Mouse (Mus musculus) megakaryocyte, embryonic 14.5 days (primary cell): ENCODE measurements around the gene Snai1.

Experiments
- FLI1 ChIP-seq: IDR thresholded peaks from 2 replicates; pipeline ENCODE4 v1.6.1; 2012; ENCODE audit warnings: low read length, inconsistent platforms, mixed read lengths
- GATA1 ChIP-seq: IDR thresholded peaks from 3 replicates; pipeline ENCODE4 v1.6.1; 2012; ENCODE audit warnings: mixed read lengths, low read length, inconsistent platforms, borderline replicate concordance

DNA sequence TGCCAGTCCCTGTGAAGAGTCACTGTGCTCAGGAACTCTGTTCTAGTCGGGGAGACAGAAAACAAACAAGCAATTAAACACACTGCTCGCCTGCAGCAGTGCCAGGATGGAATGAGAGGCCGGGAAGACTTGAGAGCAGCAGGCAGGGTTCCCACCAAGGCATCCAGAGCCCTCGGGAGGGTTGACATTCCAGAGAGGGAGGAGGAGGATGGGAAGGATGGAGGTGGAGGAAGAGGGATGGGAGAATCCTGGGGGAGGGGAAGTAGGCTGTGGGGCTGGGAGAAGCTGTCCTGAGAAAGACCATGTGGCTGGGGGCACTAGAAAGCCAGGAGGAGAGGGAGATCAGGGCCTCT is 6.0 kb downstream of the Snai1 start:
- no peak for TF ChIP-seq GATA1
- TF ChIP-seq FLI1: no peak
